Mouse (Mus musculus): Measurements from ENCODE around the gene Ccdc175. TPM values are rescaled to one million over a fixed set of nuclear protein-coding genes. Genes with fewer than 3 reads are reported as not detected.

The Ccdc175 gene
- polyA plus RNA-seq, 1 experiment from 2014 or later, result not detected

- no peaks in the 10 kb centered on the region; the same call in 1 of the 2 replicates for H3K9me3 ChIP-seq (replicated peaks)
- WGBS, result 42% methylated on average over 6 of the region's 6 CpGs
- no peak overlapping the region for H3K27ac ChIP-seq (replicated peaks)
- no peaks in the 10 kb centered on the region for H3K36me3 ChIP-seq
- H3K27me3 ChIP-seq (ENCODE audit: low read depth, poor library complexity, severe bottlenecking), result 0 out of 2 replicates have a peak, but pooled peaks cover 4% of the 10 kb centered on the region
- DNase-seq (ENCODE audit: low spot score), result no peak
- H3K4me1 ChIP-seq, result no peaks in the 10 kb centered on the region
- no peak overlapping the region for H3K4me3 ChIP-seq
Measured at GRCm38 (mm10) chr12:72053303-72053702, 131.5 kb downstream of the Ccdc175 start.

DNA sequence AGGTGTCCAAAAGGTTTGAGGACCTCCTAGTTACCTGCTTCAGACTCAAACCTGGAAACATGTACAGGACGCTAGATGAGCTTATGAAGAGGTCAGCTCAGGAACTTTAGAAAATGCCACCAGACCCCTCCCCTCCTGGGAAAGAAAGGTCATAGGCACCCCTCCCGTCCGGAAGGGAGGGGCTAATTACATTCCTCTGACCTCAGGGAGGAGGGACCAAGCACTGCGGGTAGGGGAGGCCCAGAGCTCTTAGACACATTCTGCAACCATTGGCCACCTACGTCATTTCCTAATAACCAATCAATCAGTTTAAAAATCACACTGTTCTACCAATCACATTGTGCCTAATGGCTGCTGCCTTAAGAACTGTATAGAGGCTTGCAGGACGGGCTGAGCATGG, 132.3 kb downstream of the Ccdc175 start:
- H3K4me3 ChIP-seq, result no peak overlapping the region
- H3K4me1 ChIP-seq, result no peaks in the 10 kb centered on the region
- H3K36me3 ChIP-seq, result no peaks in the 10 kb centered on the region
- 0 out of 2 replicates have a peak, but pooled peaks cover 4% of the 10 kb centered on the region for H3K27me3 ChIP-seq (ENCODE audit: low read depth, poor library complexity, severe bottlenecking)
- H3K9me3 ChIP-seq (replicated peaks), result no peaks in the 10 kb centered on the region; the same call in 1 of the 2 replicates
- 77% methylated on average over 6 of the region's 6 CpGs for WGBS
- H3K27ac ChIP-seq (replicated peaks), result no peak overlapping the region
- DNase-seq (ENCODE audit: low spot score), result no peak

Small RNA genes lying within 50 kb of the gene (microRNA-seq; reads per million reads assigned to microRNA genes)
- gene Gm24466, result not detected

Other genes with a start within 250 kb of the Ccdc175 start
- 0.46 and 0.82 TPM in 2 replicates for gene Gpr135, start 113.9 kb downstream of the Ccdc175 start, polyA plus RNA-seq (2016; fragmentation: Nextera tagmentation; extraction: Ambion mirVana)
- gene L3hypdh, start 99.6 kb downstream of the Ccdc175 start, polyA plus RNA-seq (2016; fragmentation: Nextera tagmentation; extraction: Ambion mirVana), result 6.7 and 7.8 TPM in 2 replicates
- gene Jkamp, start 99.4 kb downstream of the Ccdc175 start, polyA plus RNA-seq (2016; fragmentation: Nextera tagmentation; extraction: Ambion mirVana), result 84.5 and 102 TPM in 2 replicates
- gene Rtn1, start 224.0 kb upstream of the Ccdc175 start, polyA plus RNA-seq (2016; fragmentation: Nextera tagmentation; extraction: Ambion mirVana), result 117 and 248 TPM in 2 replicates